Mouse (Mus musculus) liver, postnatal 0 days (tissue): ENCODE results near the gene 2410004P03Rik. TPM values are rescaled to one million over a fixed set of nuclear protein-coding genes. Genes with fewer than 3 reads are reported as not detected.

Source experiments
- ATAC-seq: fragments of 200-750 bp; cut with Nextera tagmentation; 2 replicates; pipeline ENCODE4 v1.8.0; 2017; ENCODE audit warnings: mild to moderate bottlenecking, moderate library complexity
- DNase-seq: peaks from one replicate; pipeline ENCODE4 v3.0.0-alpha.2; 2016
- H3K27ac ChIP-seq: fragments of 300-500 bp; sonication (generic); 2 replicates; pipeline ENCODE4 v1.5.1; 2014; ENCODE audit warnings: antibody characterized with exemption, moderate library complexity, mild to moderate bottlenecking, low read depth
- H3K27me3 ChIP-seq: fragments of 300-500 bp; sonication (generic); 2 replicates; pipeline ENCODE4 v1.6.1; 2014; ENCODE audit warnings: low read length, control low read depth, mixed read lengths; ENCODE audit not compliant: insufficient read depth
- H3K36me3 ChIP-seq: fragments of 300-500 bp; sonication (generic); replicated peaks from 2 replicates; pipeline ENCODE4 v1.6.1; 2014; ENCODE audit warnings: mild to moderate bottlenecking, control low read depth, low read length, moderate library complexity, mixed read lengths; ENCODE audit not compliant: insufficient read depth
- H3K4me1 ChIP-seq: fragments of 300-500 bp; sonication (generic); 2 replicates; pipeline ENCODE4 v1.6.1; 2014; ENCODE audit warnings: antibody characterized with exemption, mild to moderate bottlenecking, control low read depth; ENCODE audit not compliant: insufficient read depth
- H3K4me2 ChIP-seq: fragments of 300-500 bp; sonication (generic); 2 replicates; pipeline ENCODE4 v1.6.1; 2014; ENCODE audit warnings: low read depth, mild to moderate bottlenecking, low read length, moderate library complexity, mixed read lengths
- H3K4me3 ChIP-seq: fragments of 300-500 bp; sonication (generic); 2 replicates; pipeline ENCODE4 v1.5.1; 2014; ENCODE audit warnings: low read depth, low read length
- H3K9ac ChIP-seq: fragments of 300-500 bp; sonication (generic); replicated peaks from 2 replicates; pipeline ENCODE4 v1.6.1; 2014; ENCODE audit warnings: mild to moderate bottlenecking, moderate library complexity
- H3K9me3 ChIP-seq: fragments of 300-500 bp; sonication (generic); 2 replicates; pipeline ENCODE4 v1.6.1; 2016; ENCODE audit warnings: mild to moderate bottlenecking, control low read depth, low read length, mixed read lengths
- CTCF ChIP-seq: sonication (generic); IDR thresholded peaks from 2 replicates; pipeline ENCODE4 v1.5.1; 2016; ENCODE audit warnings: antibody characterized with exemption, low read depth
- EP300 ChIP-seq: IDR thresholded peaks from 2 replicates; pipeline ENCODE4 v1.6.1; 2016; ENCODE audit warnings: antibody characterized with exemption, low read depth, mild to moderate bottlenecking
- WGBS: fragments of 180-500 bp; shearing (Covaris S2); extraction: QIAGEN DNeasy Blood & Tissue Kit; methylation state at CpG from one replicate; pipeline ENCODE4 v1.1.7; 2014; ENCODE audit not compliant: insufficient replicate concordance; 5-methylcytosine and 5-hydroxymethylcytosine counted together
- polyA plus RNA-seq: library from polyadenylated mRNA; unstranded; fragments of >200 nt; fragmentation: Nextera tagmentation; extraction: Ambion mirVana; gene quantifications from 2 replicates; pipeline ENCODE4 v1.2.1, GENCODE M21; 2015

2410004P03Rik gene
- polyA plus RNA-seq, 1 experiment from 2014 or later = 0.06 TPM

DNA sequence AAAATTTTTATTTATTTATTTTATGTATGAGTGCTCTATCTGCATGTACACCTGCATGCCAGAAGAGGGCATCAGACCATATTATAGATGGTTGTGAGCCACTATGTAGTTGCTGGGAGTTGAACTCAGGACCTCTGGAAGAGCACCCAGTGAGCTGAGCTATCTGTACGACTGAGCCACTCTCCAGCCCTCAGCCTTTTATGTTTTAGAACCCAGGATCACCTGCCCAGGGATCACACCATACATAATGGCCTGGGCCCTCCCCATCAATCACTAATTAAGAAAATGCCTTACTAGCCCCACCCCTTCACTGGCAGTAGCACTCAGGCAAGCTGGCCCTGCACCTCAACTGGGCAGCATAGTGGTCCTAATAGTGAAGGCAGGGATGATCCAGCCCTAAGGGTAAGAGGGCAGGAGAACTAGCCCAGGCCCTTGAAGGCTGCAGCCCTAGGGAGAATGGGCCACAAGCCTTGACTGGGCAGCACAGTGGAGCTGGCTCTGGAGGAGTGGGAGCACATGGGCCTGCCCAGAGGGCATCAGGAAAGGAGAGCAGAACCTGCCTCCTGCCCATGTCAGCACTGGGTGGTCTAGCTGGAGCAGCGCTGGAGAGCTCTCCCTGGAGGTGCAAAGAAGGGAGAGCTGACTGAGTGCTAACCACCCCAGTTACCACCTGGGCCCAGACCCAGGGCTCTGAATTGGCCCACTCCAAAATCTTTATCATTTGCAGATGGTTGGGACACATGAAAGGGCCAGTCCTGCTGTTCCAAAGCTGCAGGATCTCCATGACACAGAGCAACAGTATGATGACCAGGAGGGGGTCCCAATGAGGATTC is 756 bp upstream of the 2410004P03Rik start:
- H3K4me2 ChIP-seq = no peak overlapping the region
- H3K9ac ChIP-seq = no peak overlapping the region
- peaks cover 4% of the 10 kb centered on the region; the same call in 1 of the 2 replicates for H3K9me3 ChIP-seq
- WGBS = 73% methylated on average over 2 of the region's 2 CpGs
- peaks cover 5% of the 10 kb centered on the region; the same call in 1 of the 2 replicates for H3K4me1 ChIP-seq
- no peak overlapping the region for H3K4me3 ChIP-seq
- no peak for ATAC-seq
- TF ChIP-seq CTCF (no peak), EP300 (no peak)
- no peak overlapping the region for H3K27ac ChIP-seq
- 0 out of 2 replicates have a peak, but pooled peaks cover 4% of the 10 kb centered on the region for H3K27me3 ChIP-seq
- H3K36me3 ChIP-seq = no peaks in the 10 kb centered on the region
- DNase-seq = no peak

DNA sequence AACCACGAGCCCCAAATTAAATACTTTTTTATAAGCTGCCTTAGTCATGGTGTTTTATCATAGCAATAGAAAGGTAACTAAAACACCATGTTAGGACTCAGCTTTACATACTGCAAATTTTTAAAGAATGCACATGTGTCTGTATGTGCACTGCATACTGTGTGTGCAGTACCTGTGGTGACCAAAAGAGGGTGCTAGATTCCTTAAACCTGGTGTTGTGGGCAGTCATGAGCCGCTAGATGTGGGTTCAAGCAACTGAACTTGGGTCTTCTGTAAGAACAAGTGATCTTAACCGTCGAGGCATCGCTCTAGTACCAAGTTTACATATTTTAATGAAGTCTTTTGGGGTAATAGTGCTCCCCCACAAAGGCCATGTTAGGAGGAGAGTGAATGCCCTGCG is 2.1 kb downstream of the 2410004P03Rik start:
- H3K9me3 ChIP-seq = peaks cover 4% of the 10 kb centered on the region; the same call in 1 of the 2 replicates
- WGBS = 87% methylated on average over 6 of the region's 6 CpGs
- TF ChIP-seq CTCF (peak; percentile 36; the same call in 1 of the 2 replicates), EP300 (no peak)
- no peak overlapping the region for H3K4me3 ChIP-seq
- ATAC-seq = no peak
- H3K4me1 ChIP-seq = peaks cover 5% of the 10 kb centered on the region; the same call in 1 of the 2 replicates
- no peak overlapping the region for H3K4me2 ChIP-seq
- H3K9ac ChIP-seq = no peak overlapping the region
- H3K27me3 ChIP-seq = 0 out of 2 replicates have a peak, but pooled peaks cover 4% of the 10 kb centered on the region
- H3K36me3 ChIP-seq = no peaks in the 10 kb centered on the region
- no peak for DNase-seq
- H3K27ac ChIP-seq = no peak overlapping the region

DNA sequence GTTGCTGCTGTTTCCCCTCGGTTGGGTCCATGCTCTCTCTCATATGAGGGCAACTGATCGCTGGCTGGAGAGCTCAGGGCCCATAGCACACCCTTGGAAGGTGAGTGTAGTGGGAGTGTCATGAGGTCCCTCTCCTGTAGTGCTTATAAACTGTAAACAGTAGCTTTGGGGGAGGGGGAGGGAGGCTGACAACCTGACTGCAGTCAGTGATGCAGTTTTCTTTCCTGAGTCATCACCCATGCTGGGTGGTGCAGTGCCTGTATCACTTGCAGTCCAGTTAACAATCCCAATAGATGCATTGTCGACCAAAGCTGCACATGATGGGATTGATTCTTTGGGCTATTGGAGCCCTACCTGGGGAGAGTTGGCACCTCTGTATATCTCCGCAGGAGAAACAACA is 10.3 kb downstream of the 2410004P03Rik start:
- no peak for TF ChIP-seq CTCF
- no peak for TF ChIP-seq EP300
- peak overlapping the region; percentile 73 for H3K27ac ChIP-seq
- 50% methylated on average over 4 of the region's 4 CpGs for WGBS

DNA sequence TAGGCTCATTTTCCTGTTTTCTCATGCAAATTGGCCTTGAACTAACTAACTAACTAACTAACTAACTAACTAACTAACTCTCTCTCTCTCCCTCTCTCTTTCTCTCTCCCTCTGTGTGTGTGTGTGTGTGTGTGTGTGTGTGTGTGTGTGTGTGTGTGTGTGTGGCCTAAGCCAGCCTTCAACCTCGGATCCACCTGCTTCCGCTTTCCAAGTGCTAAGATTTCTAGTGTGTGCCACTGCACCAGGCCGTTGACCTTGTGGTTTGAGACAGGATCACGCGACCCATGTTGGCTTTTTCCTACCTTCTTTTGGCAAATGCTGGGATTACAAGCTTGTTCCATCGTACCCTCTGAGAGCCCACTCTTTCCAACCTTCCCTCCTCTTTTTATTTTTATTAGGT is 10.9 kb downstream of the 2410004P03Rik start:
- H3K36me3 ChIP-seq = no peaks in the 10 kb centered on the region; the same call in 1 of the 2 replicates
- H3K4me3 ChIP-seq = 0 out of 2 replicates have a peak overlapping the region, but pooled peaks have one; percentile 68
- peak overlapping the region; percentile 73 for H3K27ac ChIP-seq
- peaks cover 22% of the 10 kb centered on the region for H3K4me1 ChIP-seq
- 29% methylated on average over 6 of the region's 6 CpGs for WGBS
- peak; percentile 34 for DNase-seq
- no peak for ATAC-seq
- no peak for TF ChIP-seq EP300
- TF ChIP-seq CTCF = no peak
- no peak overlapping the region for H3K9ac ChIP-seq
- H3K4me2 ChIP-seq = peak overlapping the region; percentile 79
- H3K27me3 ChIP-seq = peaks cover 10% of the 10 kb centered on the region; the same call in 1 of the 2 replicates
- no peaks in the 10 kb centered on the region for H3K9me3 ChIP-seq

More for the DNA sequence above, 10.3 kb downstream of the 2410004P03Rik start:
- H3K9me3 ChIP-seq = no peaks in the 10 kb centered on the region
- peak overlapping the region; percentile 79 for H3K4me2 ChIP-seq
- ATAC-seq = no peak
- DNase-seq = no peak
- peaks cover 22% of the 10 kb centered on the region for H3K4me1 ChIP-seq
- no peak overlapping the region for H3K4me3 ChIP-seq
- H3K36me3 ChIP-seq = no peaks in the 10 kb centered on the region; the same call in 1 of the 2 replicates
- H3K27me3 ChIP-seq = peaks cover 10% of the 10 kb centered on the region; the same call in 1 of the 2 replicates
- no peak overlapping the region for H3K9ac ChIP-seq

DNA sequence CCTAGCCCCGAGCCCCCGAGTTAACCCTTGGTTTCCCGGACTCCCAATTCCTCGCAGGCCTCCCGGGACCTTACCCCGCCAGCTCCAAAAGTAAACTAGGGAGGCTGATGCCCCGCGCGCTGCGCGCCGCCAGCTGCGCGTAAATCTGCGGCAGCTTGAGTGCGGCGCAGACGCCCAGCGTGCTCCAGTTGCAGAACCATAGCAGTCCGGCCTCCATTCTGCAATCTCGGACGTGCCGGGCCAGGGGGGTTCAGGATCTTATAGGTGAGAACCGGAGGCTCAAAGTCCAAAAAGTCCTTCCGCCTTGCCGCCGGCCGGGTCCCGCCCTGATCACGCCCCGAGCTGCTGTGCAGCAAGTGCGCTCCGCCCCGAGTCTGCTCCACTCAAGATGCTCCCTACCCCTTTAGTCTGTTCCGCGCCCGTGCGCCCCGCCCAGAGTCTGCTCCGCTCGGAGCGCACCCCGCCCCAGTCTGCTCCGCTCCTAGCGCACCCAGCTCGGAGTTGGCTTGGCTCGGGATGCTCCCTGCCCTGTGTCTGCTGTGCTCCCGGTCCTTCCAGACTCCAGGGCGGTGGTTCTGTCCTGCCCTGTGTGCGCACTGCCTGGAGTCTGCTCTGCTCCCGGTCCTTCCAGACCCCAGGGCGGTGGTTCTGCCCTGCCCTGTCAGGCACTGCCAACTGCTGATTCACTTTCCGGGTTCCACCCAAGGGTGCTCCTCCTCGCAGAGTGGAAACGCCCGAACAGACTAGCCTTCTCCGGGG is 11.6 kb downstream of the 2410004P03Rik start, which contains the start of gene Pqlc3:
Gene Pqlc3 (minus strand): TSS at position 670 of the 759 bp plus-strand sequence.
- H3K36me3 ChIP-seq = peaks cover 5% of the 10 kb centered on the region
- peak; percentile 91 for DNase-seq
- TF ChIP-seq EP300 = no peak
- TF ChIP-seq CTCF = no peak
- ATAC-seq = peak; percentile 96
- no peaks in the 10 kb centered on the region for H3K9me3 ChIP-seq
- H3K27me3 ChIP-seq = peaks cover 10% of the 10 kb centered on the region; the same call in 1 of the 2 replicates
- under 1% methylated on average over 53 of the region's 57 CpGs for WGBS
- H3K4me1 ChIP-seq = peaks cover 22% of the 10 kb centered on the region
- peak within 1 kb of the TSS; percentile 68 for H3K4me3 ChIP-seq
- H3K9ac ChIP-seq = peak within 1 kb of the TSS; percentile 50
- peak within 1 kb of the TSS; percentile 79 for H3K4me2 ChIP-seq
- H3K27ac ChIP-seq = peak within 1 kb of the TSS; percentile 73
